Mouse (Mus musculus) NIH3T3 (cell line): ENCODE results near the gene 4930470P17Rik.
"Not testable (repeated sequence)": the region's sequence is repeated elsewhere in the genome, so short reads cannot be mapped to it uniquely, and the experiment has no call there.

ENCODE experiments used
- DNase-seq: peaks from one replicate; pipeline ENCODE4 v3.0.0-alpha.2; 2012; ENCODE audit warnings: low read depth

Gene 4930470P17Rik

GRCm38 (mm10) chr2:170601917-170602316 lies at the start of gene 4930470P17Rik:
TSS of gene 4930470P17Rik (minus strand) at chr2:170602017.
- DNase-seq, result no peak

GRCm38 (mm10) chr2:170651483-170651882 lies 49.7 kb upstream of the 4930470P17Rik start:
- DNase-seq, result no peak

DNA sequence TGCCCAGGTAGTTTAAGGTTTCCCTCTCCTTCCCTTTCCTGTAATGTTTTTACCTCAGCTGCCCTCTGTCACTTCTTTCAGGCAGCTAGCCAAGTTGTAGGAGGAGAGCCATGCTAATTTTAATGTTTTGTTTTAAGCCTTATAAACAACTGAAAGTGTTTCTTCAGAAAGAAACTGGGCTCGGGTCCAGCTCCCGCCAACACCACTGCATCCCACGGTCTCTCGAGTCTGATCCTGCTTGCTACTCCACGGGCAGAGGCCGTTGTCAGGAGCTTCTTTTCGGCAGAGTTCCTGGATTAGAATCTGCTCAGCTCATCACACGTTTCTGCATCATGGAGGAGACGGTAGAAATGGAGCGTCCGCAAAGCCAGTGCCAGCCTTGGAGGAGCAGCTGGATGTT lies 46.7 kb upstream of the 4930470P17Rik start:
- DNase-seq, result no peak

DNA sequence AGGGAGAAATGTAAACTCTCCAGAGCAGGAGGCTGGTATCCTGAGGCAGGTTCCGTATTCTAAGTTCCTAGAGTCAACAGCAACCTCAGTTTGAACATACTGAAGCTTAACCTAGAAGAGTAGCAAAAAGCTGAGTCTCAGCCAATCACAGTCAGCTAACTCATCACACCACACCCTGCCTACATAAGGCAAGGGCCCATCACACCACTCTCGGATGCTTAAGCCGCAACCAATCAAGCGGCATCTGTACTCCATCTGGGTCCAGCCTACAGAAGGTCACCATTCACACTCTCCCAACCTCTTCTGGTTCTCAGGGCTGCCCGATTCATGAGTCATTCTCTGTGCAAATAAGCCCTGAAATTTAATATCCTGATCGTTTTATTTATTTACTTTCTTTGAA lies 44.4 kb upstream of the 4930470P17Rik start:
- DNase-seq, result no peak

GRCm38 (mm10) chr2:170642338-170642806 lies 40.6 kb upstream of the 4930470P17Rik start:
- no peak for DNase-seq

DNA sequence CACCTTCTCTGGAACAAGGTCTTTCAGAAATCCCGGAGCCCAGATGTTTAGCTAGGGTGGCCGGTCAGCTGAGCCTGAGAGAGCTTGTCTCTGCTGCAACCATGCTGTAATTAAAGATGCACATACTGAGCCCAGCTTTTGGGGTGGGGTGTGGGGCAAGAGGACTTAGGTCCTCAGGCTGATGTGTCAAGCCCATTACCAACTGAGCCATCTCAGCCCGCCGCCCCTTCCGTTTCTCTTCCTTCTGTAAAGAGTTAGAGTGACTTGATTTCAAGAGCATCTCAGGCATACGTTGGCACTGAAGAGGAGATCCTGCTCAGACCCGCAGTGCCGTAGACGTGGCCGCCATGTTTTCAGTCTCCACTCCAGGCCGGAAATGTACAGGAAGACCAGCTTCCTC lies 38.5 kb upstream of the 4930470P17Rik start:
- no peak for DNase-seq

GRCm38 (mm10) chr2:170638746-170639145 lies 36.9 kb upstream of the 4930470P17Rik start:
- DNase-seq, result no peak

GRCm38 (mm10) chr2:170632998-170633622 lies 31.3 kb upstream of the 4930470P17Rik start:
- no peak for DNase-seq

- DNase-seq, result no peak
Measured at GRCm38 (mm10) chr2:170632386-170632785, 30.6 kb upstream of the 4930470P17Rik start.

- no peak for DNase-seq
Measured at GRCm38 (mm10) chr2:170631375-170631774, 29.6 kb upstream of the 4930470P17Rik start.

DNA sequence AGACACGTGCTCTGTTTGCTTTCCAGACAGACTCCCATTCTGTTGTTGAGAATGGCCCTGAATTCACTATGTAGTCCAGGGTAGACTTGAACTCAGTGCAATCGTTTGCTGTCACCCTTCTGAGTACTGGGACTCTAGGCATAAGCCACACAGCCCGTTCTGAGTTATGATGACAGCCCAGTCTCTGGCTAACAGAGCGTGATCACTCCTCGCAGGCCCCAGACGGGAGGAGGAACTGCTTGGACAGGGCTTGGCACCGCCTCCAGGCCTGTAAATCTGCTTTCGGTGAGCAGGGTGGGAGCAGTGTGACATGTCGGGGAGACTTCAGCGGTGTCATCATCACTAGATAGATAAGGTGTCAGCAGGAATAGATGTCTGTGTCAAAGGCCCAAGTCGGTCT lies 28.7 kb upstream of the 4930470P17Rik start:
- no peak for DNase-seq

- not testable (repeated sequence) for DNase-seq
Measured at GRCm38 (mm10) chr2:170627991-170628390, 26.2 kb upstream of the 4930470P17Rik start.

DNA sequence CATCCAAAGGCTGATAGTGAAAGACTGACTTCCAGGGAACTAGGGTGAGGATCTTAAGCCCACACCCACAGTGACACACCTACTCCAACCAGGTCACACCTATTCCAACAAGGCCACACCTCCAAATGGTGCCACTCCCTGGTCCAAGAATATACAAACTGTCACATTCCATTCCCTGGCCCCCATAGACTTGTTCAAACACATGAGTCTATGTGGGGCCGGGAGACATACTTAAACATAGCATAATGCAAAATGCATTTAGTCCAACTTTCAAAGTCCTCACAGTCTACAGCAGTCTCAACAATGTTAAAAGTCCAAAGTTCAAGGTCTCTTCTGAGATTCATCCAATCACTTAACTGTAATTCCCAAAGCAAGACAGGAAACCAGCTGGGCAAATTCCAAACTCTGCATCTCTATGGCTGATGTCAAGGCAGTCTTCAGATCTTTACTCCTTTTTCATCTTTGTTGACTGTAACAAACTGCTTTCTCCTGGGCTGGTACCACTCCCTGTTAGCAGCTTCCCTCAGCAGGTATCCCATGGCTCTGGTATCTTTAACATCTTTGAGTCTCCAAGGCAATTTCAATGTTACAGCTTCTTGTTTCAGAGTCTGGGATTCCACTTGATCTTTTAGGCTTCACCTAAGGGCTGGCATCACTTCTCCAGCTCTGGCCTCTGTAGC lies 22.5 kb upstream of the 4930470P17Rik start:
- not testable (repeated sequence) for DNase-seq

GRCm38 (mm10) chr2:170622985-170623384 lies 21.2 kb upstream of the 4930470P17Rik start:
- no peak for DNase-seq

- no peak for DNase-seq
Measured at GRCm38 (mm10) chr2:170618862-170619492, 17.2 kb upstream of the 4930470P17Rik start.

- DNase-seq, result not testable (repeated sequence)
Measured at GRCm38 (mm10) chr2:170611794-170612193, 10.0 kb upstream of the 4930470P17Rik start.

GRCm38 (mm10) chr2:170601171-170601570 lies 646 bp downstream of the 4930470P17Rik start:
- no peak for DNase-seq

DNA sequence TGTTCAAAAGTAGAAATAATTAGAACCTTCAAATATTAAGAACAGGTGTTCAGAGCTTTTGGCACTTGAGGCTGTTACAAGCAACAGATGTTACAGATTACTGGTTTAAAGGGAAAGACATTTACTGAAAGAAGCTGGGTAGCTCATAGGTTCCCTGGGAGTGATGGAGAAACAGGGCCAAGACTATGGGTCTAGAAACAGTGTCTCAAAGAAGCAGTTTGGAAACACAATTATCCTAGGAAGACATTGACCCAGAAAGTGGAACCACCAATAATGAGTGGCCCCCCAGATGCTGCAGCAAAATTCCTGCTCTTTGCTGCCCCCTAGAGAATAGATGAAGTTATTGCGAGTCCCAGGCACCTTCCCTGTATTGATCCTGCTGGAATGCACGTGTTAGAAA lies 4.2 kb downstream of the 4930470P17Rik start:
- DNase-seq, result peak; percentile 18

DNA sequence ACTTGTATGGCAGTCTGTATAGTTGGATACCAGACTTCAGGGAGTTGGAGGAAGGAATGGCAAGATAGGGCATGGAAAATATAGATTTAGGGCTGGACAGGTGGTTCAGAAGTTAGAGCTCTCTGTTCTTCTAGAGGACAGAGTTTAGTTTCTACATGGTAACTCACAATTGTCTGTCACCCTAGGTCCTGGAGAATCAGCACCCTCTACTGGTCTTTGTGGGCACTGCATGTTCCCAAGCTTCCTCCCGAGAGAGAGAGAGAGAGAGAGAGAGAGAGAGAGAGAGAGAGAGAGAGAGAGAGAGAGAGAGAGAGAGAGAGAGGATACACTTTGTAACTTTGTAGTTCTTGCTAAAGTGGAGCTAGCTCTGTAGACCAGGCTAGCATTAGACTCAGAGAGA lies 5.1 kb downstream of the 4930470P17Rik start:
- DNase-seq, result peak; percentile 68

DNA sequence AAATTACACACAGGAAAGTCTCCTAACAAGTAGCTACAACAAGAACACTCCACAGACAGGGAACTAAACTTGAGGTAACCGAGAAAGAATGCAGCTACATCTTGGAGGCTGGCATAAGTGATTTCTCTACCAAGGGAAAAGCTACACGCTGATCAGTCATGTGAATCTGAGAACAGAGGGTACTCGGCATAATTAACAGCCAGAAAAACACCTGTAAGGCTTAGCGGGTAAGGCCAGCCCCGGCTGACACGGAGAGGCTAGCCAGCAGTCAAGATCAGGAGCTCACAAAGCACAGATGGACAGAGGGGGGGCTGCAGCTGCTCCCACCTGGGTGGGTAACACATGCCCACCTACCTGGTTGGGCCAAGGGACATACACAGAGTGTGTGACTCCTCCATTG lies 9.7 kb downstream of the 4930470P17Rik start:
- DNase-seq, result no peak

GRCm38 (mm10) chr2:170588369-170588900 lies 13.4 kb downstream of the 4930470P17Rik start:
- no peak for DNase-seq

GRCm38 (mm10) chr2:170584678-170585077 lies 17.1 kb downstream of the 4930470P17Rik start:
- no peak for DNase-seq

DNA sequence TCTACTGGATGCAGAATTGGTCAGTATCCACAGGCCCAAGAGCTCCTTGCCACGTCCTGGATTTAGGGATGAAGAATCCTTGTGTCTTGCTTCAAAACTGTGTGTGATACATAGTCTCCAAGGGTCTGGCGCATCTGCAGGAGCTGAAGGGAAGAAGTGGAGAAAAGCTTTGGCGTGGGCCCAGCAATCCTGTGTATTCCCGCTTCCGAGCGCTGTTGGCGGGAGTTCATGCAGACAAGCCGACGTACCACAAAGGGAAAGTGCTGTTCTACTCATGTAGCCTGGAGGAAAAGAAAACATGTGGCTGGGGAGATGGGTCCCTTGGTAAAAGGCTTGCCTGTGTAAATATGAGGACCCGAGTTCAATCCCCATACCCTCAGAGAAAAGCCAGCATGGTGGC lies 22.3 kb downstream of the 4930470P17Rik start:
- DNase-seq, result no peak
